Mouse (Mus musculus) myocyte (in vitro differentiated cells): Measurements from ENCODE around the gene Cwc25. TPM values are rescaled to one million over a fixed set of nuclear protein-coding genes. Genes with fewer than 3 reads are reported as not detected.

Source experiments
- H3K27me3 ChIP-seq: one replicate; pipeline ENCODE4 v1.6.1; 2011; ENCODE audit not compliant: control insufficient read depth, insufficient read depth, insufficient read length
- H3K36me3 ChIP-seq: one replicate; pipeline ENCODE4 v1.6.1; 2011; ENCODE audit not compliant: control insufficient read depth, insufficient read depth
- H3K4me2 ChIP-seq: one replicate; pipeline ENCODE4 v1.6.1; 2011; ENCODE audit warnings: low read depth, control low read depth
- H3K4me3 ChIP-seq: one replicate; pipeline ENCODE4 v1.5.1; 2011; ENCODE audit warnings: mild to moderate bottlenecking, control low read depth, moderate library complexity
- H3K79me2 ChIP-seq: one replicate; pipeline ENCODE4 v1.6.1; 2011; ENCODE audit not compliant: control insufficient read depth, insufficient read depth
- H3ac ChIP-seq: one replicate; pipeline ENCODE4 v1.6.1; 2011; ENCODE audit not compliant: control insufficient read depth, insufficient read length
- CEBPB ChIP-seq: IDR thresholded peaks from 2 replicates; pipeline ENCODE4 v1.6.1; 2011; ENCODE audit warnings: mild to moderate bottlenecking, moderate library complexity; ENCODE audit not compliant: poor library complexity, insufficient read depth, severe bottlenecking
- E2F4 ChIP-seq: IDR thresholded peaks from one replicate; pipeline ENCODE4 v1.6.1; 2011; ENCODE audit warnings: mild to moderate bottlenecking, control low read depth, moderate library complexity; ENCODE audit not compliant: insufficient read depth
- MAX ChIP-seq: IDR thresholded peaks from one replicate; pipeline ENCODE4 v1.6.1; 2011; ENCODE audit warnings: low read depth, mild to moderate bottlenecking, control low read depth
- MYOD1 ChIP-seq, 3 experiments: IDR thresholded peaks; one replicate each; pipeline ENCODE4 v1.6.1; 2011; ENCODE audit warnings: control low read depth in 2 of 3, low read depth in 2 of 3, mild to moderate bottlenecking in 2 of 3, moderate library complexity in 1 of 3; ENCODE audit not compliant: insufficient read length in 2 of 3, control insufficient read depth in 1 of 3
- MYOG ChIP-seq, 3 experiments: IDR thresholded peaks; one replicate each; pipeline ENCODE4 v1.6.1; 2011; ENCODE audit warnings: control low read depth in 2 of 3, low read depth in 2 of 3, mild to moderate bottlenecking in 2 of 3; ENCODE audit not compliant: insufficient read length in 2 of 3, control insufficient read depth in 1 of 3, insufficient read depth in 1 of 3
- POLR2A ChIP-seq: IDR thresholded peaks from one replicate; pipeline ENCODE4 v1.6.1; 2011; ENCODE audit warnings: low read depth, mild to moderate bottlenecking, control low read depth, moderate library complexity; ENCODE audit not compliant: insufficient read length
- POLR2AphosphoS2 ChIP-seq: IDR thresholded peaks from one replicate; pipeline ENCODE4 v1.6.1; 2011; ENCODE audit warnings: low read depth, control low read depth; ENCODE audit not compliant: insufficient read length
- REST ChIP-seq: IDR thresholded peaks from one replicate; pipeline ENCODE4 v1.6.1; 2011; ENCODE audit warnings: mild to moderate bottlenecking, control low read depth, moderate library complexity; ENCODE audit not compliant: insufficient read depth, insufficient read length
- SRF ChIP-seq: IDR thresholded peaks from one replicate; pipeline ENCODE4 v1.6.1; 2011; ENCODE audit warnings: low read depth; ENCODE audit not compliant: control insufficient read depth, insufficient read length
- TCF12 ChIP-seq: IDR thresholded peaks from one replicate; pipeline ENCODE4 v1.6.1; 2011; ENCODE audit warnings: mild to moderate bottlenecking, control low read depth; ENCODE audit not compliant: poor library complexity, insufficient read depth, severe bottlenecking
- TCF3 ChIP-seq: IDR thresholded peaks from one replicate; pipeline ENCODE4 v1.6.1; 2011; ENCODE audit warnings: low read depth, control low read depth; ENCODE audit not compliant: insufficient read length
- USF1 ChIP-seq: IDR thresholded peaks from one replicate; pipeline ENCODE4 v1.6.1; 2011; ENCODE audit warnings: low read depth, mild to moderate bottlenecking, control low read depth, moderate library complexity
- polyA plus RNA-seq: library from polyadenylated mRNA; unstranded; fragments of >200 nt; fragmentation: generic; extraction: Trizol; gene quantifications from one replicate; pipeline ENCODE4 v1.2.1, GENCODE M21; 2012; ENCODE audit warnings: missing spikeins

Gene Cwc25
- polyA plus RNA-seq, 1 experiment, result 8.9 TPM

DNA sequence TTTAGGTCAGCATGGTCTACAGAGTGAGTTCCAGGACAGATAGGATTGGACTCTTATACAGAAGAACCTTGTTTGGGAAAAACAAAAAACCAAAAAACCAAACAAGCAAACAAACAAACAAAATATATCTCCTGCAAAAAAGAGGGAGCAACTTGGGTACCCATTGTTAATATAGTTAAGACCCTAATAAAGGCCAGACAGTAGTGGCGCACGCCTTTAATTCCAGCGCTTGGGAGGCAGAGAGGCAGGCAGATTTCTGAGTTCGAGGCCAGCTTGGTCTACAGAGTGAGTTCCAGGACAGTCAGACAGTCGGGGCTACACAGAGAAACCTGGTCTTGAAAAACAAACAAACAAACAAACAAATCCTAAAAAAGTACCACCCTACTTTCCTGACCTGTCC, 23.4 kb upstream of the Cwc25 start:
- Histone ChIP-seq H3K4me3 (no peak overlapping the region), H3K79me2 (no peaks in the 10 kb centered on the region), H3K36me3 (no peaks in the 10 kb centered on the region), H3ac (no peak overlapping the region), H3K4me2 (no peak overlapping the region), H3K27me3 (no peaks in the 10 kb centered on the region)
- TF ChIP-seq MYOD1 (IDR thresholded peaks at IDR 0.05; ENCODE audit: control insufficient read depth in 1 of 3, insufficient read length in 2 of 3, low read depth in 2 of 3) (no peak), MYOG (IDR thresholded peaks at IDR 0.05; ENCODE audit: control insufficient read depth in 1 of 3, insufficient read depth in 1 of 3, insufficient read length in 2 of 3, low read depth in 2 of 3) (no peak)

DNA sequence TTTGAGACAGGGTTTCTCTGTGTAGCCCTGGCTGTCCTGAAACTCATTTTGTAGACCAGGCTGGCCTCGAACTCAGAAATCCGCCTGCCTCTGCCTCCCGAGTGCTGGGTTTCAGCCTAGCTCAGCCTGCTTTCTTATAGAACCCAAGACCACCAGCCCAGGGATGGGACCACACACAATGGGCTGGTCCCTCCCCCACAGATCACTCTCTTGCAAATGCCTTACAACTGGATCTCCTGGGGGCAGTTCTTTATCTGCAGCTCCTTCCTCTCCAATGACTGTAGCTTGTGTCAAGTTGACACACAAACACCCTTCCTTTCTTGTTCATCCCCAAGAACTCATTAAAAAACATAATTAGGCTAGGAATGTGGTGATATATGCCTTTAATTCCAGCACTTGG, 21.6 kb upstream of the Cwc25 start:
- no peaks in the 10 kb centered on the region for H3K36me3 ChIP-seq
- no peaks in the 10 kb centered on the region for H3K27me3 ChIP-seq
- no peaks in the 10 kb centered on the region for H3K79me2 ChIP-seq
- H3ac ChIP-seq, result no peak overlapping the region
- TF ChIP-seq SRF (no peak), TCF12 (no peak), USF1 (no peak), E2F4 (no peak), POLR2AphosphoS2 (no peak), CEBPB (no peak), REST (no peak), TCF3 (no peak), MYOG (IDR thresholded peaks at IDR 0.05; ENCODE audit: control insufficient read depth in 1 of 3, insufficient read depth in 1 of 3, insufficient read length in 2 of 3, low read depth in 2 of 3) (no peak), MAX (no peak), MYOD1 (IDR thresholded peaks at IDR 0.05; ENCODE audit: control insufficient read depth in 1 of 3, insufficient read length in 2 of 3, low read depth in 2 of 3) (no peak), POLR2A (no peak)
- H3K4me2 ChIP-seq, result no peak overlapping the region
- H3K4me3 ChIP-seq, result no peak overlapping the region

DNA sequence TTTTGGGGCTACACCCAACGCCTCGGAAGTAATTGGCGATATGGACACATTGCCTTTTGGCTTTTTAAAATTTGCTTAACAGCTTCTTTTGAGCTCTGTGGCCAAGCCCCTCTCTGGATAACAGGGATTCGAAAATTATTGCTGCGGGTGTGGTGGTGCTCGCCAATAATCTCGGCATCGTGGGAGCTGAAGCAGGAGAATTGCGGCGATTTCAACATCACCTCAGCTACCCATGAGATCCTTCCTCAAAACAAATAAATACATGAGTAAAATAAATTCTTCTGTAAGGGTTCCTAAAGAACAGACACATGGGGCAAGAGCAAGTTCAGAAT, 16.2 kb upstream of the Cwc25 start:
- Histone ChIP-seq H3ac (peak overlapping the region; percentile 80), H3K79me2 (peaks cover 38% of the 10 kb centered on the region), H3K4me2 (peak overlapping the region; percentile 83), H3K4me3 (peak overlapping the region; percentile 98), H3K27me3 (no peaks in the 10 kb centered on the region), H3K36me3 (peaks cover 39% of the 10 kb centered on the region)
- TF ChIP-seq USF1, result no peak
- no peak for TF ChIP-seq E2F4
- TF ChIP-seq TCF3, result no peak
- TF ChIP-seq POLR2AphosphoS2, result no peak
- TF ChIP-seq REST, result no peak
- no peak for TF ChIP-seq MYOD1 (IDR thresholded peaks at IDR 0.05; ENCODE audit: control insufficient read depth in 1 of 3, insufficient read length in 2 of 3, low read depth in 2 of 3)
- TF ChIP-seq TCF12, result no peak
- TF ChIP-seq SRF, result no peak
- TF ChIP-seq MYOG (IDR thresholded peaks at IDR 0.05; ENCODE audit: control insufficient read depth in 1 of 3, insufficient read depth in 1 of 3, insufficient read length in 2 of 3, low read depth in 2 of 3), result no peak
- TF ChIP-seq MAX, result no peak
- TF ChIP-seq POLR2A, result no peak

DNA sequence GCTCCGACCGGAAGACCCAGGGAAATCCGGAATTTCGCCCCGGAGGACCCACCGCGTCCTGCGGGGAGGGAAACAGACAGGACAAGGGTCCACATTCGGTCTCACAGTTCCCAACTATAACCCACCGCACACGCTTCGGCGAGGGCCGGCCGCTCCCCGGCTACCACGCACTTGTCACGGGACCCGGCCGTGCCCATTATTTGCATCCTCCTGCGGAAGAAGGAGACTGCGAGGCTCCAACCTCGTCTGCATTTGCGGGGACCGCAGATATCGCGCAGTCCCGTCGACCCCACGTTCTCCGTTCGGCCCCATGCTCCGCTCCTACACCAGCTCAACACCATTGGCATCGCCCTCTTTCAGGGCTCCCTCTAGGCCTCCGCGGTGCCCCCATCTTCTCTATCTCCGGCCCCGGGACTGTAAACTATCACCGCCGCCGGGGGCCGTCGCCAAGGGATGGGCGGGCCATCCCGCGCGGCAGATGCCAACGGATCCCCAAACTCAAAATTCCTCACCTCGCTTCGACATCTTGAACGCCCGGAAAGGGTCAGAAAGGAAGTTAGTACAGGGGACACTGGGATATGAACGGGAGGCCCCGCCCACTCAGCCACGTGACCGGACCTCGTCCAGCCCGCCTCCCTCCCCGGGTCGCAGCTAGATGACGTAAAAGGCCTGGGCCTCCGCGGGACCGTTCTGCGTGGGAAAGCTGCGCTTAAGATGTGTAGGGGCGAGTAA, 15.6 kb upstream of the Cwc25 start, which contains the start of gene Rpl23:
Gene Rpl23 (minus strand): TSS at position 606 of the 732 bp plus-strand sequence.
- peaks cover 38% of the 10 kb centered on the region for H3K79me2 ChIP-seq
- peaks cover 44% of the 10 kb centered on the region for H3K36me3 ChIP-seq
- H3ac ChIP-seq, result peak within 1 kb of the TSS; percentile 80
- H3K27me3 ChIP-seq, result no peaks in the 10 kb centered on the region
- H3K4me2 ChIP-seq, result peak within 1 kb of the TSS; percentile 83
- peak within 1 kb of the TSS; percentile 98 for H3K4me3 ChIP-seq
- TF ChIP-seq CEBPB, result no peak
- no peak for TF ChIP-seq MYOD1 (IDR thresholded peaks at IDR 0.05; ENCODE audit: control insufficient read depth in 1 of 3, insufficient read length in 2 of 3, low read depth in 2 of 3)
- peak; percentile 99 for TF ChIP-seq USF1
- peak; percentile 86 for TF ChIP-seq SRF
- no peak for TF ChIP-seq TCF12
- TF ChIP-seq MAX, result no peak
- TF ChIP-seq TCF3, result no peak
- TF ChIP-seq MYOG (IDR thresholded peaks at IDR 0.05; ENCODE audit: control insufficient read depth in 1 of 3, insufficient read depth in 1 of 3, insufficient read length in 2 of 3, low read depth in 2 of 3), result no peak
- TF ChIP-seq POLR2A, result peak; percentile 73
- peak; percentile 77 for TF ChIP-seq POLR2AphosphoS2
- no peak for TF ChIP-seq REST
- peak; percentile 28 for TF ChIP-seq E2F4

DNA sequence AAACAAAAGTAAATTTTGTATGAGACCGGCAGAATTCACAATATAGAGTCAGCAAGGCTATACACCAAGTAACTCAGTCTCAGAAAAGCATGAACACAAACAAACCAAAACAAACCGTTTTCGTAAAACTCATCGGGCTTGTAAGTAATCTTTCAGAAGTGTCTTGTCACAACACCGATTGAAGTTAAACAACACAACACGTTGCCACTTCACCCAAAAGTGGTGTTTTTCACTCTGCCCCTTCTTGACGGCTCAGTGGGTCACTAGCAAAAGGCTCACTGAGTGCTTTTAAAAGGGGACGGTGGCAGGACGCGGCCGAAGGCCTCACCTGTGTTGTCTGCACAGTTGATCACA, 15.1 kb upstream of the Cwc25 start:
- Histone ChIP-seq H3K4me2 (peak overlapping the region; percentile 83), H3K27me3 (no peaks in the 10 kb centered on the region), H3K79me2 (peaks cover 38% of the 10 kb centered on the region), H3K4me3 (peak overlapping the region; percentile 98), H3K36me3 (peaks cover 50% of the 10 kb centered on the region), H3ac (peak overlapping the region; percentile 80)
- TF ChIP-seq SRF, result no peak
- TF ChIP-seq TCF12, result no peak
- no peak for TF ChIP-seq POLR2A
- TF ChIP-seq E2F4, result no peak
- TF ChIP-seq CEBPB, result no peak
- no peak for TF ChIP-seq POLR2AphosphoS2
- no peak for TF ChIP-seq USF1
- no peak for TF ChIP-seq TCF3
- TF ChIP-seq MYOD1 (IDR thresholded peaks at IDR 0.05; ENCODE audit: control insufficient read depth in 1 of 3, insufficient read length in 2 of 3, low read depth in 2 of 3), result no peak
- no peak for TF ChIP-seq MYOG (IDR thresholded peaks at IDR 0.05; ENCODE audit: control insufficient read depth in 1 of 3, insufficient read depth in 1 of 3, insufficient read length in 2 of 3, low read depth in 2 of 3)
- no peak for TF ChIP-seq REST
- TF ChIP-seq MAX, result no peak
